Mouse (Mus musculus) bone marrow, adult 2 months (tissue): Measurements from ENCODE around the gene Ssx2ip. TPM values are rescaled to one million over a fixed set of nuclear protein-coding genes. Genes with fewer than 3 reads are reported as not detected.
A peak's percentile ranks its signal among the peaks of the same experiment; 100 is the strongest.

Experiments
- H3K27ac ChIP-seq: fragments of 200-500 bp; 2 replicates; pipeline ENCODE4 v1.5.1; 2012; ENCODE audit warnings: low read depth, mild to moderate bottlenecking, control low read depth, inconsistent platforms, low read length; ENCODE audit not compliant: control insufficient read depth, poor library complexity, insufficient read depth
- H3K4me1 ChIP-seq: fragments of 200-500 bp; 2 replicates; pipeline ENCODE4 v1.6.1; 2011; ENCODE audit warnings: low read length; ENCODE audit not compliant: control insufficient read depth, insufficient read depth
- H3K4me3 ChIP-seq: fragments of 200-500 bp; replicated peaks from 2 replicates; pipeline ENCODE3; 2011; ENCODE audit warnings: mild to moderate bottlenecking, low read depth, low read length, control low read depth; ENCODE audit not compliant: control insufficient read depth
- CTCF ChIP-seq: fragments of 200-500 bp; IDR thresholded peaks from 2 replicates; pipeline ENCODE4 v1.5.1; 2011; ENCODE audit warnings: low read length, control low read depth; ENCODE audit not compliant: control insufficient read depth, insufficient read depth
- POLR2A ChIP-seq: fragments of 200-500 bp; IDR thresholded peaks from 2 replicates; pipeline ENCODE4 v1.6.1; 2011; ENCODE audit warnings: low read depth, mild to moderate bottlenecking, control low read depth, low read length, borderline replicate concordance; ENCODE audit not compliant: control insufficient read depth
- WGBS: fragments of 180-500 bp; shearing (Covaris S2); methylation state at CpG from one replicate; pipeline ENCODE4 v1.1.7; 2018; 5-methylcytosine and 5-hydroxymethylcytosine counted together
- polyA plus RNA-seq: library from polyadenylated mRNA; stranded (reverse); fragments of >200 nt; gene quantifications from 2 replicates; pipeline ENCODE4 v1.2.4, GENCODE M21; 2011; ENCODE audit warnings: low replicate concordance; ENCODE audit not compliant: missing spikeins, insufficient read depth, insufficient read length

Gene Ssx2ip
- polyA plus RNA-seq, 1 experiment = 26.0 TPM

- no peak for TF ChIP-seq CTCF
- TF ChIP-seq POLR2A = no peak
- H3K27ac ChIP-seq = no peak overlapping the region
- H3K4me1 ChIP-seq = no peaks in the 10 kb centered on the region
- H3K4me3 ChIP-seq = no peak overlapping the region
- 41% methylated on average over 7 of the region's 7 CpGs for WGBS
These were observed 10.8 kb upstream of the Ssx2ip start for GRCm38 (mm10) chr3:146393641-146394100.

DNA sequence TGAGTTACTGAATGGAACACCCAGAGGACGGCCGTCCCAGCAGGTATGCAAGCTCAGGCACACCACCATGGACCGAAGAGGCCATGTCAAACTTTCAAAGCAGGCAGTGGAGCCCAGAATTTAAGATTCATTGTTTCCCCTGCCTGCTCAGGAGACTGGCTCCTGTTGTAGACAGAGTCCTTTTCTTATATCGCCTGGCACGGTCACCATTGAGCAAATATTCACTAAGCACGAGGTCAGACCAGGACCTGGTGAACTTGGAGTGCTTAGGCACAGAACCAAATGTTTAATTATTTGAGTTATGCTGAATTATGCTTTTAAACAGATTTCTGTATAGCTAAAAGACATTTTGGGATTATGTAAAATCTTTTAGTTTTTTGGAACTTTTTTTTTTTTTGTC, 8.2 kb upstream of the Ssx2ip start:
- 79% methylated on average over 6 of the region's 6 CpGs for WGBS
- TF ChIP-seq POLR2A = no peak
- TF ChIP-seq CTCF = no peak
- Histone ChIP-seq H3K4me3 (no peak overlapping the region), H3K4me1 (no peaks in the 10 kb centered on the region), H3K27ac (no peak overlapping the region)

- no peaks in the 10 kb centered on the region for H3K4me1 ChIP-seq
- 90% methylated on average over 1 of the region's 1 CpGs for WGBS
- H3K4me3 ChIP-seq = no peak overlapping the region
- no peak overlapping the region for H3K27ac ChIP-seq
- no peak for TF ChIP-seq POLR2A
- TF ChIP-seq CTCF = no peak
These were observed 7.5 kb upstream of the Ssx2ip start for GRCm38 (mm10) chr3:146396934-146397333.

GRCm38 (mm10) chr3:146397847-146398246, 6.6 kb upstream of the Ssx2ip start:
- TF ChIP-seq POLR2A = no peak
- TF ChIP-seq CTCF = no peak
- H3K4me3 ChIP-seq = no peak overlapping the region
- H3K27ac ChIP-seq = no peak overlapping the region
- 87% methylated on average over 4 of the region's 4 CpGs for WGBS
- no peaks in the 10 kb centered on the region for H3K4me1 ChIP-seq

DNA sequence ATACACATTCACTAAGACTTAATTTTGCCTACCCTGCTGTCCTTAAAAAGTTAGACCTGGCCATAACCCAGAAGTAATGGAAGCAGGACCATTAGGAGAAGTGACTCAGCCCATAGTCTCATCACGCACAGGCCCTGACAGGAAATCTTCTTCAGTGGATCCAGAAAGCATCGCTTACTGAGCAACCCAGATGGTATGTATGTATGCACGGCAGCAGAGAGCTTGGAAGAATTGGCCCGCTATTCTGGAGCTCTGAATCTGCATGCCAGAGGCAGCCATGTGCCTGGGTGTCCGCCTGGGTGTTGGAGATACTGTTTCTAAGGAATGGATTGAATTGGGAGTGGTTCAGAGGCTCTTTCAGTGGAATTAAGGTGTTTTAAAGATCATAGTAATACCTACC, 5.2 kb upstream of the Ssx2ip start:
- WGBS = 82% methylated on average over 5 of the region's 5 CpGs
- no peak overlapping the region for H3K4me3 ChIP-seq
- no peak overlapping the region for H3K27ac ChIP-seq
- H3K4me1 ChIP-seq = peaks cover 1% of the 10 kb centered on the region; the same call in 1 of the 2 replicates
- TF ChIP-seq POLR2A = no peak
- no peak for TF ChIP-seq CTCF

DNA sequence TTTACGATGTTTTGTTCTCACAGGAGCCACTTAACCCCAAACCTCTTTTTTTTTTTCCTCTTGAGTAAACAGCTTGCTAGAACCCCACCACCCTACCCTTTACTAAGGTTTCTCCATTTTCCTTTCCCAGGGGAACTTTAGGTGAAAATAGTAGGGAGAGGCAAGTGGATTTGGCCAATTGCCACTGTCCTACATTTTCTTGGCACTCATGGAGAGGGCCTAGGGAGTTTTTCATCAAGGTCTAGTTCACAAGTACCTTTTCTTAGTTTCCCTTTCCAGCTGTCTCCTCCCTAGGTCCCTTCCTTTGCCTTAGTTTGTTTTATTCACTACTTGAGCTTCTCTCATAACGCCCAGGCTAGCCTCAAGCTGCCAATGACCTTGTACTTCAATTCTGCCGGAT, 672 bp upstream of the Ssx2ip start:
- H3K4me3 ChIP-seq = peak overlapping the region; percentile 44
- TF ChIP-seq CTCF (no peak), POLR2A (no peak)
- no peak overlapping the region for H3K27ac ChIP-seq
- 36% methylated on average over 3 of the region's 3 CpGs for WGBS
- H3K4me1 ChIP-seq = peaks cover 1% of the 10 kb centered on the region; the same call in 1 of the 2 replicates

DNA sequence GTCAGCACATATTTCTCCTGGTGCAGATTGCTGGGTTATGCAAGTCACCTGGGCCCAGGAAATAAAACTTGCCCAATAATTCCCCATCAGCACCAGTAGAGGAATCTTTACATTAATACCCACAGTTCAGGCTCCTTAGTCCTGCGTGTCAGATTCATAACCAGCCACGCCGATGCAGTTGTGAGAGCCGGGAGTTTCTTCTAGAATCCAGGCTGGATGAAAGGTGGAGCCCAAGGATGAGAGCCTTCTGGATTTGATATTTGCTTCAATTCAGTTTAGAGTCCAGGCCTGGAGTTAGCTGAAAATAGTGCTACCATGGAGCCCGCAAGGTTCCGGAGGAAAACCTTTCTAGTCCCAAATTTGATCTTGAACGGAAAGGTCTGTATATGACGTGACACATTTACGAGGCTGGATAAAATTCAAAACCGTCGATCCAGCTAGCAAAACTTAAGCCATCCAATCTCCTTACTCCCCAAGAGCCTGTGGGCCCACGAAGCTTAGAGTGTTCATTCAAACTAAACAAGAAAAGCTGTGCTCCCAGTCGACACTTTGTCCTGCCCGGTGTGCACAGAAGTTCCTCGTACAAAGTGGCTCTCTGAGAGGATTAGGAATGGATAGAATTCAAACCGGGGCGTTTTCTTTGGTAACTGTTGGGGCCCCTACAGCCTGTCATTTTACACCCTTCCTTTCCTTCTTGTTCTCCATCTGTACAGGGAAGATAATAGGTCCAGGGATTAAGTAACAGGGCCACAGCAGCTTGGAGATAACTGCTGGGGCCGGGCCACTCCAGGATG, 968 bp downstream of the Ssx2ip start:
- H3K27ac ChIP-seq = peak overlapping the region; percentile 60
- peaks cover 1% of the 10 kb centered on the region; the same call in 1 of the 2 replicates for H3K4me1 ChIP-seq
- peak overlapping the region; percentile 85 for H3K4me3 ChIP-seq
- 45% methylated on average over 18 of the region's 18 CpGs for WGBS
- TF ChIP-seq POLR2A (no peak), CTCF (no peak)

DNA sequence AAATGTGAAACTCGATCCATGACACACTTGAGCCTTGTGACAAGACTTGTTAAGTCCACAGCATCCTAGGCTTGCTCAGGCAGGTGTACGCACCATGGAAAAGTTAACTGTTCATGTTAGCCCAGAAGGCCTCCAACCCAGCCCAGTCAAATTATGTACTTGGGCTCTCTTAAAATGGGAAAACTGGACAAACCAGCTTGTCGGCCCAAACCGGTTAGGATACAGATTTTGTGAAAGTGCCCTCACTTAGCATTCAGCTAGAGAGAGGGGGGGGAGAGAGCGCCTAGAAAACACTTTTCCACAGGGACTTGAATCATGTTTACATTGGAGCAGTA, 1.5 kb downstream of the Ssx2ip start:
- H3K4me1 ChIP-seq = peaks cover 1% of the 10 kb centered on the region; the same call in 1 of the 2 replicates
- WGBS = 78% methylated on average over 5 of the region's 5 CpGs
- peak overlapping the region; percentile 54 for H3K4me3 ChIP-seq
- no peak overlapping the region for H3K27ac ChIP-seq
- TF ChIP-seq CTCF = no peak
- TF ChIP-seq POLR2A = no peak
